Mouse (Mus musculus) right cerebral cortex, adult 18-20 months (tissue): ENCODE results near the gene Tram2.
A peak's percentile ranks its signal among the peaks of the same experiment; 100 is the strongest.

Experiments used
- DNase-seq: peaks from one replicate; pipeline ENCODE4 v3.0.0; 2022; ENCODE audit warnings: mixed read lengths

Gene Tram2

GRCm38 (mm10) chr1:21067536-21068221 is 11.3 kb downstream of the Tram2 start:
- DNase-seq: no peak

GRCm38 (mm10) chr1:21064153-21064552 is 14.9 kb downstream of the Tram2 start:
- DNase-seq: no peak

- no peak for DNase-seq
These were observed 19.5 kb downstream of the Tram2 start for GRCm38 (mm10) chr1:21059385-21060109.

- DNase-seq: no peak
These were observed 26.0 kb downstream of the Tram2 start for GRCm38 (mm10) chr1:21053009-21053408.

GRCm38 (mm10) chr1:21052608-21053007 is 26.4 kb downstream of the Tram2 start:
- DNase-seq: no peak

- no peak for DNase-seq
These were observed 26.9 kb downstream of the Tram2 start for GRCm38 (mm10) chr1:21052132-21052545.

GRCm38 (mm10) chr1:21049005-21049404 is 30.0 kb downstream of the Tram2 start:
- no peak for DNase-seq

GRCm38 (mm10) chr1:21048402-21048801 is 30.6 kb downstream of the Tram2 start:
- DNase-seq: no peak

- DNase-seq: no peak
These were observed 36.6 kb downstream of the Tram2 start for GRCm38 (mm10) chr1:21042461-21042860.

- DNase-seq: no peak
These were observed 38.3 kb downstream of the Tram2 start for GRCm38 (mm10) chr1:21040610-21041326.

GRCm38 (mm10) chr1:21040173-21040572 is 38.9 kb downstream of the Tram2 start:
- DNase-seq: no peak

- DNase-seq: no peak
These were observed 39.5 kb downstream of the Tram2 start for GRCm38 (mm10) chr1:21039564-21039963.

- DNase-seq: no peak
These were observed 41.0 kb downstream of the Tram2 start for GRCm38 (mm10) chr1:21037881-21038601.

GRCm38 (mm10) chr1:21035878-21036277 is 43.2 kb downstream of the Tram2 start:
- DNase-seq: no peak

- no peak for DNase-seq
These were observed 45.3 kb downstream of the Tram2 start for GRCm38 (mm10) chr1:21033792-21034119.

- no peak for DNase-seq
These were observed 45.8 kb downstream of the Tram2 start for GRCm38 (mm10) chr1:21033065-21033791.

- no peak for DNase-seq
These were observed 47.4 kb downstream of the Tram2 start for GRCm38 (mm10) chr1:21031650-21032049.

- DNase-seq: no peak
These were observed 50.0 kb downstream of the Tram2 start for GRCm38 (mm10) chr1:21029000-21029399.

GRCm38 (mm10) chr1:21026534-21026933 is 52.5 kb downstream of the Tram2 start:
- no peak for DNase-seq

GRCm38 (mm10) chr1:21025203-21025602 is 53.8 kb downstream of the Tram2 start:
- DNase-seq: no peak

GRCm38 (mm10) chr1:21023101-21023500 is 55.9 kb downstream of the Tram2 start:
- DNase-seq: no peak

GRCm38 (mm10) chr1:21014463-21014862 is 64.6 kb downstream of the Tram2 start:
- DNase-seq: peak; percentile 32
